Mouse (Mus musculus): ENCODE measurements at regions not wholly inside any gene's neighbourhood (a gene's known extent, or its start where the extent isn't known, plus 50 kb on each side); places are given as distances from the start of the nearest gene placed in this dataset.
A peak's percentile ranks its signal among the peaks of the same experiment; 100 is the strongest.

- no peak for DNase-seq (ENCODE audit: low spot score)
Observed at GRCm38 (mm10) chr14:28626951-28627350, 122.4 kb downstream of the Wnt5a start.

GRCm38 (mm10) chr14:28635175-28635574 lies 130.6 kb downstream of the Wnt5a start:
- DNase-seq (ENCODE audit: low spot score), result no peak

GRCm38 (mm10) chr14:28639056-28639455 lies 134.5 kb downstream of the Wnt5a start:
- DNase-seq (ENCODE audit: low spot score), result no peak

- no peak for DNase-seq (ENCODE audit: low spot score)
Observed at GRCm38 (mm10) chr14:28645807-28646206, 141.3 kb downstream of the Wnt5a start.

- DNase-seq (ENCODE audit: low spot score), result no peak
Observed at GRCm38 (mm10) chr14:28649411-28649810, 144.9 kb downstream of the Wnt5a start.

- no peak for DNase-seq (ENCODE audit: low spot score)
Observed at GRCm38 (mm10) chr14:28653059-28653930, 148.7 kb downstream of the Wnt5a start.

GRCm38 (mm10) chr14:28657216-28657615 lies 152.7 kb downstream of the Wnt5a start:
- DNase-seq (ENCODE audit: low spot score), result no peak

GRCm38 (mm10) chr14:28660872-28661588 lies 156.5 kb downstream of the Wnt5a start:
- DNase-seq (ENCODE audit: low spot score), result no peak

GRCm38 (mm10) chr14:28663316-28663715 lies 158.8 kb downstream of the Wnt5a start:
- no peak for DNase-seq (ENCODE audit: low spot score)

GRCm38 (mm10) chr14:28664121-28664520 lies 159.6 kb downstream of the Wnt5a start:
- no peak for DNase-seq (ENCODE audit: low spot score)

- peak; percentile 29 for DNase-seq (ENCODE audit: low spot score)
Observed at GRCm38 (mm10) chr14:28675476-28675875, 170.9 kb downstream of the Wnt5a start.

- peak; percentile 4 for DNase-seq (ENCODE audit: low spot score)
Observed at GRCm38 (mm10) chr14:28699780-28700179, 195.2 kb downstream of the Wnt5a start.

- no peak for DNase-seq (ENCODE audit: low spot score)
Observed at GRCm38 (mm10) chr14:28704729-28705128, 200.2 kb downstream of the Wnt5a start.

- no peak for DNase-seq (ENCODE audit: low spot score)
Observed at GRCm38 (mm10) chr14:28714598-28714997, 210.0 kb downstream of the Wnt5a start.

GRCm38 (mm10) chr14:28720545-28720944 lies 216.0 kb downstream of the Wnt5a start:
- DNase-seq (ENCODE audit: low spot score), result no peak

- no peak for DNase-seq (ENCODE audit: low spot score)
Observed at GRCm38 (mm10) chr14:28725666-28726065, 221.1 kb downstream of the Wnt5a start.

- DNase-seq (ENCODE audit: low spot score), result no peak
Observed at GRCm38 (mm10) chr14:28733496-28733895, 228.9 kb downstream of the Wnt5a start.

- DNase-seq (ENCODE audit: low spot score), result no peak
Observed at GRCm38 (mm10) chr14:28735446-28735845, 230.9 kb downstream of the Wnt5a start.

- no peak for DNase-seq (ENCODE audit: low spot score)
Observed at GRCm38 (mm10) chr14:28740076-28740475, 235.5 kb downstream of the Wnt5a start.

- DNase-seq (ENCODE audit: low spot score), result no peak
Observed at GRCm38 (mm10) chr14:28741418-28741817, 236.9 kb downstream of the Wnt5a start.

GRCm38 (mm10) chr14:28743673-28744072 lies 239.1 kb downstream of the Wnt5a start:
- DNase-seq (ENCODE audit: low spot score), result no peak

GRCm38 (mm10) chr14:28750301-28750700 lies 245.8 kb downstream of the Wnt5a start:
- DNase-seq (ENCODE audit: low spot score), result no peak

GRCm38 (mm10) chr14:28765201-28765600 lies 252.8 kb upstream of the Lrtm1 start:
- DNase-seq (ENCODE audit: low spot score), result no peak
